Mouse (Mus musculus): ENCODE results near the gene Nsun7. TPM values are rescaled to one million over a fixed set of nuclear protein-coding genes. Genes with fewer than 3 reads are reported as not detected.

The Nsun7 gene
- total RNA-seq, 2 experiments from 2014 or later = 3.9 to 4.8 TPM

- intact Hi-C loops (cut with DNase I) = loop anchor here (10.0 kb wide), 1 partner anchor 63 kb away; no protein-coding TSS in a partner anchor
- peak; percentile 51 for DNase-seq
Observed at GRCm38 (mm10) chr5:66327949-66328726, 68.4 kb downstream of the Nsun7 start.

- DNase-seq = no peak
- intact Hi-C loops (cut with DNase I) = loop anchor here (10.0 kb wide), 1 partner anchor 64 kb away; no protein-coding TSS in a partner anchor
Observed at GRCm38 (mm10) chr5:66328766-66329165, 69.1 kb downstream of the Nsun7 start.

GRCm38 (mm10) chr5:66330806-66331205 is 71.1 kb downstream of the Nsun7 start:
- intact Hi-C loops (cut with DNase I) = no loop called here
- DNase-seq = no peak

- intact Hi-C loops (cut with DNase I) = no loop called here
- DNase-seq = peak; percentile 69
Observed at GRCm38 (mm10) chr5:66337025-66337968, 77.6 kb downstream of the Nsun7 start.

GRCm38 (mm10) chr5:66337969-66338345 is 78.3 kb downstream of the Nsun7 start:
- DNase-seq = peak; percentile 77
- intact Hi-C loops (cut with DNase I) = no loop called here

- intact Hi-C loops (cut with DNase I) = no loop called here
- DNase-seq = peak; percentile 62
Observed at GRCm38 (mm10) chr5:66338583-66338982, 78.9 kb downstream of the Nsun7 start.

GRCm38 (mm10) chr5:66340356-66341102 is 80.8 kb downstream of the Nsun7 start:
- intact Hi-C loops (cut with DNase I) = no loop called here
- DNase-seq = no peak

- intact Hi-C loops (cut with DNase I) = no loop called here
- DNase-seq = no peak
Observed at GRCm38 (mm10) chr5:66341848-66342247, 82.2 kb downstream of the Nsun7 start.

- intact Hi-C loops (cut with DNase I) = no loop called here
- no peak for DNase-seq
Observed at GRCm38 (mm10) chr5:66342285-66342684, 82.6 kb downstream of the Nsun7 start.

GRCm38 (mm10) chr5:66344182-66344581 is 84.5 kb downstream of the Nsun7 start:
- no peak for DNase-seq
- intact Hi-C loops (cut with DNase I) = no loop called here

GRCm38 (mm10) chr5:66345140-66345539 is 85.4 kb downstream of the Nsun7 start:
- intact Hi-C loops (cut with DNase I) = no loop called here
- no peak for DNase-seq

- intact Hi-C loops (cut with DNase I) = no loop called here
- DNase-seq = no peak
Observed at GRCm38 (mm10) chr5:66346756-66347155, 87.1 kb downstream of the Nsun7 start.

Other genes starting within 250 kb of the Nsun7 start
- gene Rbm47, start 86.8 kb upstream of the Nsun7 start, total RNA-seq (2021) = under 1 TPM; 0.83 to 0.96 TPM

All from left cerebral cortex, postnatal 4 days (tissue).